In genomic region chr15:83676286-83676685, GRCm38 (mm10) we compare ENCODE assay signal across 21 mouse cellular contexts. TPM values are rescaled to one million over a fixed set of nuclear protein-coding genes. Genes with fewer than 3 reads are reported as not detected.
DNase-seq lines count a peak whose midpoint lies in the region; ATAC-seq and TF ChIP-seq lines count a peak whose summit lies in the region.
"Had no signal": no experiment of that assay in that cellular context is flagged by ENCODE, and none has a peak within 500 bp of the region (broad histone marks: within the 10 kb centered on the region; RNA-seq: fewer than 3 reads in every experiment).

No protein-coding gene starts in this region.

- H3K36me3 ChIP-seq in heart, postnatal 0 days (replicated peaks; ENCODE audit: control insufficient read depth, insufficient read depth, low read length) = no peaks in the 10 kb centered on the region
- H3K36me3 ChIP-seq: forebrain, embryonic 15.5 days; intestine, embryonic 15.5 days had no signal

- no peak for TF ChIP-seq CTCF in heart, postnatal 0 days (IDR thresholded peaks at IDR 0.05; ENCODE audit: low read depth)

- no peaks in the 10 kb centered on the region for H3K9me3 ChIP-seq in heart, postnatal 0 days (replicated peaks; ENCODE audit: control insufficient read depth, low read length)
- H3K9me3 ChIP-seq: embryonic facial prominence, embryonic 12.5 days; forebrain, embryonic 15.5 days; hindbrain, embryonic 10.5 days; intestine, embryonic 15.5 days had no signal

- no peak overlapping the region for H3K4me2 ChIP-seq in heart, postnatal 0 days (ENCODE audit: low read depth, low read length)
- H3K4me2 ChIP-seq: embryonic facial prominence, embryonic 12.5 days; forebrain, embryonic 15.5 days; hindbrain, embryonic 14.5 days; intestine, embryonic 15.5 days had no signal

- ATAC-seq in heart, postnatal 0 days (ENCODE audit: insufficient read depth, low read depth) = 0 out of 2 replicates have a peak, but pooled peaks have one; percentile 35
- ATAC-seq: activated CD4-positive, CD25-positive, alpha-beta regulatory T cell, adult 4 months; forebrain, embryonic 15.5 days; intestine, embryonic 15.5 days; Patski had no signal

- intact Hi-C loops in heart, postnatal 25 days (cut with DNase I) = no loop called here

- H3K9ac ChIP-seq in heart, postnatal 0 days (replicated peaks; ENCODE audit: low read depth, low read length) = no peak overlapping the region
- H3K9ac ChIP-seq: embryonic facial prominence, embryonic 12.5 days; forebrain, embryonic 15.5 days; hindbrain, embryonic 14.5 days; intestine, embryonic 15.5 days had no signal

- TF ChIP-seq EP300 in heart, postnatal 0 days (IDR thresholded peaks at IDR 0.05; ENCODE audit: low read depth) = no peak

- H3K27me3 ChIP-seq in heart, postnatal 0 days (ENCODE audit: control insufficient read depth, insufficient read depth, low read length) = peaks cover 23% of the 10 kb centered on the region; the same call in 1 of the 2 replicates
- H3K27me3 ChIP-seq: forebrain, embryonic 15.5 days had no signal

- H3K4me1 ChIP-seq in heart, postnatal 0 days (ENCODE audit: control insufficient read depth, insufficient read depth) = peaks cover 16% of the 10 kb centered on the region

- peak; percentile 28 for DNase-seq in adrenal gland, postnatal 14 days
- DNase-seq in adrenal gland, adult 18-20 months (ENCODE audit: low spot score in 2 of 2) = no peak
- peak; percentile 38 for DNase-seq in heart, adult 8-10 months (ENCODE audit: low spot score)
- no peak for DNase-seq in heart, postnatal 25 days (ENCODE audit: low spot score)
- DNase-seq in heart, postnatal 0 days (ENCODE audit: low spot score) = peak; percentile 27
- DNase-seq in heart, postnatal 4 days = peak; percentile 23
- no peak for DNase-seq in cerebellum, adult 11-12 months
- DNase-seq: adrenal gland, postnatal 10 days; cerebellum, adult 8-10 months; cerebellum, postnatal 14 days; embryo, embryonic 11 days; kidney, adult 2 months had no signal

- H3K27ac ChIP-seq in heart, postnatal 0 days (ENCODE audit: low read depth) = no peak overlapping the region
- H3K27ac ChIP-seq: embryonic facial prominence, embryonic 12.5 days; forebrain, embryonic 15.5 days; hindbrain, embryonic 10.5 days; hindbrain, embryonic 14.5 days; intestine, embryonic 15.5 days had no signal

- no peak overlapping the region for H3K4me3 ChIP-seq in heart, postnatal 0 days (ENCODE audit: low read depth, low read length)
- H3K4me3 ChIP-seq: embryonic facial prominence, embryonic 12.5 days; forebrain, embryonic 15.5 days; hindbrain, embryonic 10.5 days; intestine, embryonic 15.5 days had no signal

- 62% methylated on average over 3 of the region's 3 CpGs for WGBS in heart, postnatal 0 days

RNA-seq across cellular contexts. Expression of gene Scube1, which starts 48.5 kb away (rescaled TPM):
- 5.9 and 6.6 TPM in 2 replicates for total RNA-seq in adrenal gland, postnatal 14 days (2021)
- 1 to 10 TPM; 2.9 to 5.6 TPM for total RNA-seq in adrenal gland, adult 18-20 months (2021)
- total RNA-seq in heart, adult 8-10 months (2022) = under 1 TPM; 0.59 to 0.97 (median 0.84) TPM
- 1 to 10 TPM; 1.1 to 1.2 TPM for total RNA-seq in heart, postnatal 25 days (2021)
- 1.3 and 4.3 TPM in 2 replicates for total RNA-seq in heart, postnatal 0 days (2014; rRNA removed; ENCODE audit: low replicate concordance)
- polyA plus RNA-seq in heart, postnatal 0 days (2015; fragmentation: Nextera tagmentation; extraction: Ambion mirVana) = 1.6 and 1.9 TPM in 2 replicates
- total RNA-seq in heart, postnatal 4 days (2021) = 1 to 10 TPM; 4.2 to 5.4 TPM
- total RNA-seq: CH12.LX; common myeloid progenitor, adult 5-6 weeks had no signal
- polyA plus RNA-seq: activated CD4-positive, CD25-positive, alpha-beta regulatory T cell, adult 4 months had no signal

Comparison
In these comparisons a context has a peak if more than half of its experiments do, and no peak if none do; other contexts are left out.
1. DNase-seq: peak in adrenal gland, postnatal 14 days (single experiment), heart, adult 8-10 months (single experiment), heart, postnatal 0 days (single experiment) and heart, postnatal 4 days (single experiment); none in adrenal gland, adult 18-20 months (0 of 2), heart, postnatal 25 days (single experiment) and cerebellum, adult 11-12 months (single experiment).